Mouse (Mus musculus) CH12.LX (cell line): Measurements from ENCODE around the gene Unc13b. TPM values are rescaled to one million over a fixed set of nuclear protein-coding genes. Genes with fewer than 3 reads are reported as not detected.

Experiments used
- DNase-seq: peaks from one replicate; pipeline ENCODE4 v3.0.0-alpha.2; 2013; ENCODE audit errors: extremely low read depth
- H3K27ac ChIP-seq: 2 replicates; pipeline ENCODE4 v1.5.1; 2012; ENCODE audit warnings: low read depth, mild to moderate bottlenecking, control low read depth, moderate library complexity; ENCODE audit not compliant: insufficient read depth
- H3K27me3 ChIP-seq: replicated peaks from 2 replicates; pipeline ENCODE3; 2012; ENCODE audit warnings: inconsistent platforms
- H3K36me3 ChIP-seq, 2 experiments: replicated peaks in 1 of 2; 2 replicates each; pipeline versions ENCODE3 to v1.6.1; 2012; ENCODE audit warnings: inconsistent platforms in 1 of 2, low read length in 1 of 2, mild to moderate bottlenecking in 1 of 2, mixed read lengths in 1 of 2, moderate library complexity in 1 of 2; ENCODE audit not compliant: control insufficient read depth in 1 of 2, insufficient read depth in 1 of 2
- H3K4me1 ChIP-seq, 2 experiments: 2 replicates each; pipeline ENCODE4 v1.6.1; 2012; ENCODE audit warnings: inconsistent platforms in 1 of 2, moderate library complexity in 1 of 2; ENCODE audit not compliant: insufficient read depth in 2 of 2, control insufficient read depth in 1 of 2
- H3K4me2 ChIP-seq: 2 replicates; pipeline ENCODE4 v1.6.1; 2012; ENCODE audit warnings: low read depth, mild to moderate bottlenecking, control low read depth; ENCODE audit not compliant: poor library complexity, insufficient read depth, severe bottlenecking
- H3K4me3 ChIP-seq, 3 experiments: fragments of 150-350 bp in 1 of 3; sonication (generic) in 1 of 3; replicated peaks in 1 of 3; 2 replicates each; pipeline versions ENCODE3 to v1.5.1; 2011 to 2012; ENCODE audit warnings: low read depth in 2 of 3, low read length in 2 of 3, mild to moderate bottlenecking in 2 of 3, moderate library complexity in 2 of 3, control low read depth in 1 of 3, improper control_type of control experiment in 1 of 3, inconsistent platforms in 1 of 3, mixed read lengths in 1 of 3; ENCODE audit not compliant: poor library complexity in 1 of 3
- H3K79me2 ChIP-seq: replicated peaks from 2 replicates; pipeline ENCODE4 v1.6.1; 2012; ENCODE audit warnings: mild to moderate bottlenecking, moderate library complexity; ENCODE audit not compliant: control insufficient read depth, poor library complexity, insufficient read depth, severe bottlenecking; ENCODE audit errors: extremely low read depth
- H3K9ac ChIP-seq: 2 replicates; pipeline ENCODE4 v1.6.1; 2012; ENCODE audit warnings: low read depth, mild to moderate bottlenecking, control low read depth, moderate library complexity; ENCODE audit not compliant: insufficient read depth
- H3K9me3 ChIP-seq: replicated peaks from 2 replicates; pipeline ENCODE3; 2012; ENCODE audit warnings: low read length, inconsistent platforms, mixed read lengths
- BHLHE40 ChIP-seq: IDR thresholded peaks from 2 replicates; pipeline ENCODE4 v1.6.1; 2011; ENCODE audit warnings: mild to moderate bottlenecking, low read depth, low read length, improper control_type of control experiment
- CHD1 ChIP-seq: IDR thresholded peaks from 2 replicates; pipeline ENCODE4 v1.6.1; 2012; ENCODE audit warnings: low read depth, low read length, improper control_type of control experiment, inconsistent platforms
- CHD2 ChIP-seq: IDR thresholded peaks from 2 replicates; pipeline ENCODE4 v1.6.1; 2011; ENCODE audit warnings: low read length, improper control_type of control experiment
- E2F4 ChIP-seq: IDR thresholded peaks from 2 replicates; pipeline ENCODE4 v1.6.1; 2011; ENCODE audit warnings: low read depth, low read length, improper control_type of control experiment; ENCODE audit not compliant: insufficient replicate concordance
- ELF1 ChIP-seq: IDR thresholded peaks from 2 replicates; pipeline ENCODE4 v1.6.1; 2014; ENCODE audit warnings: low read depth, mild to moderate bottlenecking, inconsistent platforms, low read length, improper control_type of control experiment
- EP300 ChIP-seq: IDR thresholded peaks from 2 replicates; pipeline ENCODE4 v1.6.1; 2011; ENCODE audit warnings: low read length, improper control_type of control experiment
- ETS1 ChIP-seq: conservative IDR thresholded peaks from 2 replicates; pipeline ENCODE4 v1.6.1; 2012; ENCODE audit warnings: low read depth, mild to moderate bottlenecking, inconsistent platforms, low read length, improper control_type of control experiment, moderate library complexity
- IRF4 ChIP-seq: IDR thresholded peaks from 2 replicates; pipeline ENCODE4 v1.6.1; 2014; ENCODE audit warnings: low read depth, mild to moderate bottlenecking, inconsistent platforms, low read length, improper control_type of control experiment
- JUN ChIP-seq: IDR thresholded peaks from 2 replicates; pipeline ENCODE4 v1.6.1; 2011; ENCODE audit warnings: low read depth, mild to moderate bottlenecking, low read length, improper control_type of control experiment, moderate library complexity; ENCODE audit not compliant: insufficient read depth
- JUND ChIP-seq: conservative IDR thresholded peaks from 2 replicates; pipeline ENCODE4 v1.6.1; 2011; ENCODE audit warnings: low read depth, low read length, improper control_type of control experiment
- KAT2A ChIP-seq: IDR thresholded peaks from 2 replicates; pipeline ENCODE4 v1.6.1; 2012; ENCODE audit warnings: low read length, improper control_type of control experiment, inconsistent platforms; ENCODE audit not compliant: insufficient replicate concordance
- MAFK ChIP-seq: IDR thresholded peaks from 2 replicates; pipeline ENCODE4 v1.6.1; 2011; ENCODE audit warnings: low read length, improper control_type of control experiment; ENCODE audit not compliant: insufficient replicate concordance
- MEF2A ChIP-seq: IDR thresholded peaks from 2 replicates; pipeline ENCODE4 v1.6.1; 2014; ENCODE audit warnings: low read depth, mild to moderate bottlenecking, inconsistent platforms, low read length, improper control_type of control experiment, borderline replicate concordance
- MXI1 ChIP-seq: IDR thresholded peaks from 2 replicates; pipeline ENCODE4 v1.6.1; 2011; ENCODE audit warnings: mild to moderate bottlenecking, low read depth, low read length, improper control_type of control experiment
- NELFE ChIP-seq: IDR thresholded peaks from 2 replicates; pipeline ENCODE4 v1.6.1; 2011; ENCODE audit warnings: low read depth, low read length, improper control_type of control experiment
- NRF1 ChIP-seq: IDR thresholded peaks from 2 replicates; pipeline ENCODE4 v1.6.1; 2014; ENCODE audit warnings: low read depth, mild to moderate bottlenecking, inconsistent platforms, low read length, improper control_type of control experiment, moderate library complexity
- PAX5 ChIP-seq: IDR thresholded peaks from 2 replicates; pipeline ENCODE4 v1.6.1; 2012; ENCODE audit warnings: low read length, inconsistent platforms, mixed read lengths
- POLR2A ChIP-seq: IDR thresholded peaks from 2 replicates; pipeline ENCODE4 v1.6.1; 2011; ENCODE audit warnings: low read depth, mild to moderate bottlenecking, improper control_type of control experiment, low read length
- SMC3 ChIP-seq: IDR thresholded peaks from 2 replicates; pipeline ENCODE4 v1.6.1; 2011; ENCODE audit warnings: low read depth, low read length, improper control_type of control experiment
- TBP ChIP-seq: conservative IDR thresholded peaks from 2 replicates; pipeline ENCODE4 v1.6.1; 2011; ENCODE audit warnings: low read depth, low read length, improper control_type of control experiment
- ZC3H11A ChIP-seq: IDR thresholded peaks from 2 replicates; pipeline ENCODE4 v1.6.1; 2012; ENCODE audit warnings: low read depth, mild to moderate bottlenecking, inconsistent platforms, low read length, improper control_type of control experiment
- ZNF384 ChIP-seq: IDR thresholded peaks from 2 replicates; pipeline ENCODE4 v1.6.1; 2012; ENCODE audit warnings: low read depth, low read length, improper control_type of control experiment, inconsistent platforms
- dilution Hi-C: fragments of 300-500 bp; cut with MboI; formaldehyde crosslinking; loops from 2 replicates; pipeline ENCODE4 v1.14.3; 2020; ENCODE audit warnings: low sequenced_read_pairs; ENCODE audit not compliant: extremely low pct_unique_long_range_greater_than_20kb, extremely low pct_ligation_motif_present
- in situ Hi-C: fragments of 300-500 bp; cut with MboI; formaldehyde crosslinking; loops from 3 replicates; pipeline ENCODE4 v1.14.3; 2019; ENCODE audit warnings: low sequenced_read_pairs, low pct_ligation_motif_present, low pct_unique_long_range_greater_than_20kb, mixed read lengths
- polyA plus RNA-seq: library from polyadenylated mRNA; unstranded; fragments of >175 nt; gene quantifications from 2 replicates; pipeline ENCODE4 v1.2.1, GENCODE M21; 2012; ENCODE audit warnings: low read depth; ENCODE audit not compliant: insufficient read length
- total RNA-seq, 2 experiments: library from RNA; depleted of rRNA; stranded (reverse); fragments of 300-350 nt in 1 of 2; fragments of >200 nt in 1 of 2; gene quantifications; 2 replicates each; pipeline ENCODE4 v1.2.3; 2012 to 2014

Gene Unc13b
- total and polyA plus RNA-seq, 3 experiments: 0.08 to 0.23 (median 0.19) TPM

DNA sequence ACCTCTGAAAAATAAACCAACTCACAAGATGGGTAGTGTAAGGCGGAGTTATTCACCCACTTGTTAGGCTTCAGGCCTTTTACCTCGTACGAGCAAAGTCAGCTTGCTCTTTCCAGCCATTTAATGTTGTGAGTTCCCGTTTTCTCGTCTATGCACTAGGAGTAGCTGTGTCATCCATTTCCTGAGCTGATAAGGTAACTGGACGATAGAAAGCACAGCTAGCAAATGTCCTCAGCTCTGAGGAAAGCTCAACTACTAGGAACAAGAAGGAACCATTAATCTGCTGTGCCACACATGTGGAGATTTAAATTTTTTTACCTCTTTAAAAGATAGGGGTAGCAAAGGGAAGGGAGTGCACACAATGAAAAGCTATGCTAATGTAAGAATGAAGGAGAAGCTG is 192.5 kb downstream of the Unc13b start:
- Histone ChIP-seq H3K4me2 (no peak overlapping the region), H3K79me2 (no peaks in the 10 kb centered on the region), H3K4me1 (no peaks in the 10 kb centered on the region), H3K27me3 (peaks cover 5% of the 10 kb centered on the region), H3K9ac (no peak overlapping the region), H3K4me3 (no peak overlapping the region), H3K27ac (no peak overlapping the region), H3K9me3 (no peaks in the 10 kb centered on the region), H3K36me3 (no peaks in the 10 kb centered on the region)
- in situ Hi-C loops (no loop called here), dilution Hi-C loops (no loop called here)
- TF ChIP-seq EP300 (no peak), JUND (no peak), TBP (no peak), POLR2A (no peak), ZNF384 (no peak), NRF1 (no peak), CHD2 (no peak), BHLHE40 (no peak), PAX5 (no peak), ELF1 (no peak), ZC3H11A (no peak)
- no peak for DNase-seq

DNA sequence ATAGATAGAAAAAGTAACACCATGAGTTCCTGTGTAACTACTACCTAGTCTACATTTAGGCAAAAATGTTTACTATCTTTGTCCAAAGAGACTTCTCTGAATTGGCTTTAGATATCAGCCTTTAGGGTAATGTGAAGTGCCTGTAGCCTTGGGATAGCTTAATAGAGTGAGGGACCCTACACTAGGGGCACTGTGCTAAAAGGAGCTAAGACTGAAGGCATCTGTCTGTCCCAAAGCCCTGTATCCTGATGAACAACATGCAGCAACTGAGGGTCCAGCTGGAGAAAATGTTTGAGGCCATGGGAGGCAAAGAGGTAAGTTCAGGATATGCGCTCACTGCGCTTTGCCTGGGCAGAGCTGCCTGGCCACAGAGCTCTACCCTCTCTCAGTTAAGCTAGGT is 198.3 kb downstream of the Unc13b start:
- Histone ChIP-seq H3K9ac (no peak overlapping the region), H3K4me2 (no peak overlapping the region), H3K4me1 (no peaks in the 10 kb centered on the region), H3K79me2 (no peaks in the 10 kb centered on the region), H3K36me3 (no peaks in the 10 kb centered on the region), H3K9me3 (no peaks in the 10 kb centered on the region), H3K4me3 (no peak overlapping the region), H3K27ac (no peak overlapping the region), H3K27me3 (peaks cover 11% of the 10 kb centered on the region)
- in situ Hi-C loops (no loop called here), dilution Hi-C loops (no loop called here)
- no peak for DNase-seq
- TF ChIP-seq ELF1 (no peak), MEF2A (no peak), ETS1 (no peak), KAT2A (no peak), NELFE (no peak), ZC3H11A (no peak), MAFK (no peak), IRF4 (no peak), PAX5 (no peak), CHD1 (no peak), MXI1 (no peak), JUN (no peak), SMC3 (no peak), BHLHE40 (no peak), ZNF384 (no peak), E2F4 (no peak)
